Mouse (Mus musculus): ENCODE data around the gene Gm16427. TPM values are rescaled to one million over a fixed set of nuclear protein-coding genes. Genes with fewer than 3 reads are reported as not detected.
"Not testable (repeated sequence)": the region's sequence is repeated elsewhere in the genome, so short reads cannot be mapped to it uniquely, and the experiment has no call there.

Gene Gm16427
- polyA plus RNA-seq (2012; ENCODE audit: insufficient read depth, low replicate concordance): not detected in 2 replicates

- not testable (repeated sequence) for H3K9me3 ChIP-seq; H3K36me3 ChIP-seq (replicated peaks; ENCODE audit: low read length); H3K27me3 ChIP-seq (replicated peaks); H3K4me3 ChIP-seq (replicated peaks); H3K4me1 ChIP-seq
These were observed at the start of gene Gm16427 for GRCm38 (mm10) chr5:93540100-93540499. Gene Gm16427, minus strand, starts transcription at chr5:93540200.

Other genes starting within 250 kb of the Gm16427 start
- gene C87414, start 131.4 kb upstream of the Gm16427 start, polyA plus RNA-seq (2012; ENCODE audit: insufficient read depth, low replicate concordance): 2.9 TPM in 1 of 2 replicates, not detected in the other

Measured in megakaryocyte, embryonic 14.5 days (primary cell).